Mouse (Mus musculus) midbrain, embryonic 16.5 days (tissue): ENCODE measurements at regions not wholly inside any gene's neighbourhood (a gene's known extent, or its start where the extent isn't known, plus 50 kb on each side); places are given as distances from the start of the nearest gene placed in this dataset.
"Not testable (repeated sequence)": the region's sequence is repeated elsewhere in the genome, so short reads cannot be mapped to it uniquely, and the experiment has no call there.

Experiments used
- ATAC-seq: fragments of 200-750 bp; cut with Nextera tagmentation; 2 replicates; pipeline ENCODE4 v1.8.0; 2017; ENCODE audit warnings: moderate TSS enrichment
- H3K27ac ChIP-seq: fragments of 300-500 bp; sonication (generic); 2 replicates; pipeline ENCODE4 v1.5.1; 2014; ENCODE audit warnings: mild to moderate bottlenecking, low read length, mixed read lengths
- H3K27me3 ChIP-seq: fragments of 300-500 bp; sonication (generic); 2 replicates; pipeline ENCODE4 v1.6.1; 2014; ENCODE audit warnings: low read depth, low read length, mixed read lengths; ENCODE audit not compliant: control insufficient read depth, insufficient read depth
- H3K36me3 ChIP-seq: fragments of 300-500 bp; sonication (generic); 2 replicates; pipeline ENCODE4 v1.6.1; 2014; ENCODE audit warnings: mild to moderate bottlenecking, low read length, moderate library complexity, mixed read lengths; ENCODE audit not compliant: control insufficient read depth, insufficient read depth
- H3K4me1 ChIP-seq: fragments of 300-500 bp; sonication (generic); 2 replicates; pipeline ENCODE4 v1.6.1; 2014; ENCODE audit warnings: mild to moderate bottlenecking, low read length, mixed read lengths; ENCODE audit not compliant: control insufficient read depth, insufficient read depth
- H3K4me2 ChIP-seq: fragments of 300-500 bp; sonication (generic); 2 replicates; pipeline ENCODE4 v1.6.1; 2014; ENCODE audit warnings: mild to moderate bottlenecking, low read length, mixed read lengths
- H3K4me3 ChIP-seq: fragments of 300-500 bp; sonication (generic); 2 replicates; pipeline ENCODE4 v1.5.1; 2014; ENCODE audit warnings: low read depth, mild to moderate bottlenecking, low read length, moderate library complexity, mixed read lengths
- H3K9ac ChIP-seq: fragments of 300-500 bp; sonication (generic); 2 replicates; pipeline ENCODE4 v1.6.1; 2014; ENCODE audit warnings: low read depth, low read length, mixed read lengths
- H3K9me3 ChIP-seq: fragments of 300-500 bp; sonication (generic); replicated peaks from 2 replicates; pipeline ENCODE4 v1.6.1; 2014; ENCODE audit warnings: mild to moderate bottlenecking, low read length, mixed read lengths; ENCODE audit not compliant: control insufficient read depth, poor library complexity, severe bottlenecking
- WGBS: fragments of 180-500 bp; shearing (Covaris S2); extraction: QIAGEN DNeasy Blood & Tissue Kit; methylation state at CpG from one replicate; pipeline ENCODE4 v1.1.7; 2014; 5-methylcytosine and 5-hydroxymethylcytosine counted together

DNA sequence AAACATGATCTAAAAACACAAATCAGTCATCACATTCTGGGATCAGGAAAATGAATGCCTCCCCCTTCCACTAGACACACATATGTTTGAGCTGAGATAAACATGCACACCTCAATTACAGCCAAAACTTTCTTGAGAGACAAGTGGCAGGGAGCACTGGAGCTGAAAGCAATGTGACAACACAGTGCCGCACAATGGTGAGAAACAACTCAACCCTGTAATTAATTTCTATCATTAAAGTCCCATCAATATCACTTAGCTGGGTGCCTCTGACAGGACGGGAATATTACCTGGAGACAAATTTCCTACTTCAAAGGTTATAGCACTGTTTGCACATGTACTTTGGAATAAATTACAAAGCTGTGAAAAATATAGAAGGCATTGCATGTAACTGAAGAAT lies 381.2 kb upstream of the Amd2 start:
- H3K27ac ChIP-seq: no peak overlapping the region
- no peak overlapping the region for H3K4me2 ChIP-seq
- no peak overlapping the region for H3K4me3 ChIP-seq
- H3K9ac ChIP-seq: no peak overlapping the region
- 68% methylated on average over 2 of the region's 2 CpGs for WGBS
- no peaks in the 10 kb centered on the region for H3K36me3 ChIP-seq
- peak; percentile 66; the same call in 1 of the 2 replicates for ATAC-seq
- no peaks in the 10 kb centered on the region for H3K27me3 ChIP-seq
- H3K4me1 ChIP-seq: no peaks in the 10 kb centered on the region
- no peaks in the 10 kb centered on the region for H3K9me3 ChIP-seq

DNA sequence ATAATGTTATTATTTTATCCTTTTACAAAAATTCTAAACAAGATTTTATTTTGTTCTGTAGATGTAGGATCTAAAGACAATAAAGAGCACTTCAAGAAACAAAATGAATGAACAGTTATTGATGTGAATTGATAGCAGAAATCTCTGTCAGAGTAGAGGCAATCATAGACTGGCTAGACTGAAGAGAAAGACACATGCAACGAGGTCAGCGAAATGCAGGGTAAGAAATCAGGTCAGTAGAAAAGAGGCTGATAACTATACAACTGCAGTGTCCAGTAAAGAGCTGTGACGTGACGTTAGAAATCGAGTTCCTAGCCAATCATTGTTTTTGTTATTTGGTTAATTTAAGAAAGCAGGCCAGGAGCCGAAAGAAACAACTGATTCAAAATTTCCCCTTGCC lies 343.0 kb upstream of the Amd2 start:
- no peak overlapping the region for H3K9ac ChIP-seq
- no peak overlapping the region for H3K4me3 ChIP-seq
- WGBS: 92% methylated on average over 6 of the region's 6 CpGs
- no peaks in the 10 kb centered on the region for H3K9me3 ChIP-seq
- no peaks in the 10 kb centered on the region for H3K4me1 ChIP-seq
- no peak for ATAC-seq
- no peak overlapping the region for H3K27ac ChIP-seq
- H3K27me3 ChIP-seq: no peaks in the 10 kb centered on the region
- H3K36me3 ChIP-seq: no peaks in the 10 kb centered on the region
- H3K4me2 ChIP-seq: no peak overlapping the region

DNA sequence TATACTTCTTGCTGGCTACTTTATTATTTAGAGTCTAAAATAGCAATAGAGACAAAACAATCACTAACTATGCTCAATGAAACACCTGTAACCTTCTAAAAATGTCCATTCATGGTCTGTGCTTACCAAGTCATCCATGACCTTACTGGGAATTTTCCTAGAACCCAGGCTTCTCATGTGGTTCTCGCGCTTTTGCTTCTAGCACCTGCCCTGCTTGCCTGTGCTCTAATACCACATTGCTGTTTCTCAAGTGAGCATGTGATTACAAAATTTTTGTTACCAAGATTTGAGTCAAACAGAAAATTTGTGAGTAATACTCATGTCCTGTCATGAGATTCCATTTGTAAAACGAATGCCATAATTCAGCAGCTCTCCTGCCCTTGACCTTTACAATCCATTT lies 324.8 kb upstream of the Amd2 start:
- H3K36me3 ChIP-seq: no peaks in the 10 kb centered on the region
- H3K4me1 ChIP-seq: no peaks in the 10 kb centered on the region
- no peak overlapping the region for H3K4me3 ChIP-seq
- no peak overlapping the region for H3K9ac ChIP-seq
- no peaks in the 10 kb centered on the region for H3K9me3 ChIP-seq
- no peak for ATAC-seq
- no peak overlapping the region for H3K27ac ChIP-seq
- 85% methylated on average over 3 of the region's 3 CpGs for WGBS
- no peak overlapping the region for H3K4me2 ChIP-seq
- no peaks in the 10 kb centered on the region for H3K27me3 ChIP-seq

DNA sequence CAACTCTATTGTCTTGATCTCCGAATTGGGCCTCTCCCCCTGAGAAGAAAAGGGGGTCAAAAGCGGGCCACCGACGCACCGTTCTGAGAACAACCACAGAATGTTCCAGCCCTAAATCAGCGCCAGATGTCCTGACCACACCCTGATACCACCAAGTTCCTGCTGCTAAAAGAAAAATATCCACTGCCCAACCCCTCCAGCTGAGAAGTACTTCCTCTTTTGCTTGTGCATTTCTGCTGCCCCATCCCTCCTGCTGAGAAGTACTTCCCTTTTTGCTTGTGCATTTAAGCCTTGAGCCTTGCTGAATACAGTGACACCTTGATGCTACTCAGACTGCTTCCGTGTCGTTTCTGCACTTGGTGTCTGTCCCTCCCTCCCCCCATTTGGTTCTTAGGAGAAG lies 287.2 kb upstream of the Amd2 start:
- 79% methylated on average over 8 of the region's 8 CpGs for WGBS
- not testable (repeated sequence) for H3K4me1 ChIP-seq, H3K4me2 ChIP-seq, ATAC-seq, H3K27me3 ChIP-seq, H3K27ac ChIP-seq, H3K9ac ChIP-seq, H3K36me3 ChIP-seq, H3K4me3 ChIP-seq, H3K9me3 ChIP-seq

DNA sequence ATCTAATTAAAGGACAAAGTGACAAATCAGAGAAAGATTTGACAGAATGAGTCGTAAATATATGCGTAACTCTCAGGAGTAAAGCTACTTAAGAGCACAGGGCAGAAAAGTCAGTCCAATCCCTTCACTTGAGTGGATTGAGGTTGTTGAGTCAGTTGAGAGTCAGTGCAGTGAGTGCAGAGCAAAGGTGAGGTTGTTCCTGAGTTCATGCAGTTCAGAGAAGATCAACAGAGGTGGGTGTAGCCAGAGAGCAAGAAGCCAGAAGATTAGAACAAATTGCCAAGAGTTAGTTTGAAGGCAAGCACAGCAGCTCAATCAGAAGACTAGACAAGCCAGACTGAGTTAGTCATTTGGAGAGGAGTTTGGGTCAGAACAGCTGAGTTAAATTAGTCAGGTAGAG lies 237.4 kb upstream of the Amd2 start:
- Histone ChIP-seq H3K4me2 (no peak overlapping the region), H3K9ac (no peak overlapping the region), H3K4me1 (no peaks in the 10 kb centered on the region), H3K27ac (no peak overlapping the region), H3K9me3 (no peaks in the 10 kb centered on the region), H3K4me3 (no peak overlapping the region), H3K27me3 (no peaks in the 10 kb centered on the region), H3K36me3 (no peaks in the 10 kb centered on the region)
- 94% methylated on average over 2 of the region's 2 CpGs for WGBS
- ATAC-seq: no peak

DNA sequence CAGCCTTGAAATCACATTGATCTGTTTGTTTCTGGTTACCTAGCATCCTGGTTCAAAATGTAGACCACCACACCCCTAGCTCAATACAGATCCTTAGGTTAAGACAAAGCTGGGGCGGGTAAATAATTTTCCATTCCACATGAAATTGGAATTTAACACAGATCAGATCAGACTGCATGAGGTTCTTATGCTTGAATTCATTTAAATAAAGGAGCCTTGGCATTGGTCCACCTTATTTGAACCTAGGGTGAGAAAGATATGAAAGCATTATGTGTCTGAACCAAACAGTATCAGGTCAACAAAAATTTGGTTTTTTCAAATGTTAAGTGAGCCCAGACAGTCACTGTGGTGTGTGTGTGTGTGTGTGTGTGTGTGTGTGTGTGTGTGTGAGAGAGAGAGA lies 234.3 kb upstream of the Amd2 start:
- Histone ChIP-seq H3K27ac (no peak overlapping the region), H3K4me1 (no peaks in the 10 kb centered on the region)
- WGBS: 72% methylated on average over 1 of the region's 1 CpGs

DNA sequence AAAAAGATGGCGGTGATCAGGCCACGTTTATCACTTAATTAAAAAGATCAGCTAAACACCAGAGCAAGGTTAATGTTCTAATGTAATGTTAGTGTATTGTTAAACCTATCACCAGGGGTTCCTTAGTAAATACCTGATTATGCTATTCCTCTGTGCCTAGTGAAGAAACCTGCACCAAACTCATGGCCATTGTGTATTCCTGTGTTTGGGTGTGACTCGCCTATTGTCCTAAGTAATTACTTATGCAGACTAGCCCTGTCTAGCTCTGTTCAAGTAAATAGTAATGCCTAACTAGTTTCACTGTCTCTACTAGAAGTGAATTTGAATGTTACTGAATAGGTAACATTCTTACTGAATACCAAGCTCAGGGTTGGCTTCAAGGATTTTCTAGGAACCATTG lies 231.6 kb upstream of the Amd2 start:
- no peak overlapping the region for H3K4me3 ChIP-seq
- H3K27ac ChIP-seq: no peak overlapping the region
- H3K4me2 ChIP-seq: no peak overlapping the region
- H3K36me3 ChIP-seq: no peaks in the 10 kb centered on the region
- H3K4me1 ChIP-seq: no peaks in the 10 kb centered on the region
- H3K9ac ChIP-seq: no peak overlapping the region
- no peaks in the 10 kb centered on the region for H3K27me3 ChIP-seq
- 88% methylated on average over 3 of the region's 3 CpGs for WGBS
- H3K9me3 ChIP-seq: no peaks in the 10 kb centered on the region
- ATAC-seq: no peak

More for the DNA sequence above, 234.3 kb upstream of the Amd2 start:
- H3K4me2 ChIP-seq: no peak overlapping the region
- ATAC-seq: no peak
- H3K36me3 ChIP-seq: no peaks in the 10 kb centered on the region
- H3K9ac ChIP-seq: no peak overlapping the region
- no peaks in the 10 kb centered on the region for H3K27me3 ChIP-seq
- H3K4me3 ChIP-seq: no peak overlapping the region
- H3K9me3 ChIP-seq: no peaks in the 10 kb centered on the region

DNA sequence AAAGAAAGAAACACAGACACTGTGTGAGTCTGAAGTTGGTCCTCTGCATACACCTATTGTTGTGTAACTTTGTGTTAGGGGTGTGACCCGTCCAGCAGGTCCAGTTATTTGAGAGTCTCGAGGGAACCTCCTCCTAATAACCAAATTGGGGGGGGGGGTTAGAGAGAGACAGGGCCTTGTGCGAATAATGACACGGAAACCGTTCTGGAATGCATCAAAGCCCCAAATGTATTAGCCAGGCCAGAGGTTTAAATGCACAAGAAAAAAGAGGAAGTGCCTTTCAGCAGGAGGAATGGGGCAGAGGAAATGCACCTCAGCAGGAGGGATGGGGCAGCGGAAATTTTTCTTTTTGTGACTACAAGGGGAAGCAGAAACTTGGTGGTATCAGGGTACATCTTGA lies 228.9 kb upstream of the Amd2 start:
- Histone ChIP-seq H3K4me1 (no peaks in the 10 kb centered on the region), H3K27ac (no peak overlapping the region), H3K4me3 (no peak overlapping the region), H3K9me3 (no peaks in the 10 kb centered on the region), H3K9ac (no peak overlapping the region), H3K27me3 (no peaks in the 10 kb centered on the region), H3K4me2 (no peak overlapping the region), H3K36me3 (no peaks in the 10 kb centered on the region)
- WGBS: 82% methylated on average over 6 of the region's 6 CpGs
- no peak for ATAC-seq
